Mouse (Mus musculus) olfactory bulb, adult 2 months (tissue): ENCODE data around the gene Serpina12.

Experiments used
- CTCF ChIP-seq: fragments of 200-500 bp; IDR thresholded peaks from 2 replicates; pipeline ENCODE4 v1.5.1; 2012; ENCODE audit warnings: low read depth, mild to moderate bottlenecking, low read length, moderate library complexity; ENCODE audit not compliant: insufficient read depth
- POLR2A ChIP-seq: fragments of 200-500 bp; IDR thresholded peaks from 2 replicates; pipeline ENCODE4 v1.6.1; 2012; ENCODE audit warnings: mild to moderate bottlenecking, low read depth, low read length, moderate library complexity; ENCODE audit not compliant: insufficient read depth

- TF ChIP-seq POLR2A (no peak), CTCF (no peak)
Observed at GRCm38 (mm10) chr12:104029986-104030385, 14.3 kb downstream of the Serpina12 start.
